Mouse (Mus musculus) gastrocnemius, adult 18-20 months (tissue): ENCODE measurements around the gene Hbq1a. TPM values are rescaled to one million over a fixed set of nuclear protein-coding genes. Genes with fewer than 3 reads are reported as not detected.
"Not testable (repeated sequence)": the region's sequence is repeated elsewhere in the genome, so short reads cannot be mapped to it uniquely, and the experiment has no call there.

Source experiments
- DNase-seq: peaks from one replicate; pipeline ENCODE4 v3.0.0; 2021; ENCODE audit warnings: low spot score
- long read RNA-seq, 2 experiments: library from polyadenylated mRNA; stranded (forward); transcript quantifications; one replicate each; pipeline ENCODE4 v2.0.0; 2021
- total RNA-seq, 2 experiments: library from RNA; stranded (reverse); gene quantifications; 2 replicates each; pipeline ENCODE4 v1.2.3; 2021

Hbq1a gene
- total RNA-seq = not detected
- long read RNA-seq, experiment 1 = 0 reads
- long read RNA-seq, experiment 2 = 0 reads

- DNase-seq = peak; percentile 42
Observed at GRCm38 (mm10) chr11:32299865-32300264, at the start of gene Hbq1a. Hbq1a (plus strand) TSS chr11:32300069.

- no peak for DNase-seq
Observed at GRCm38 (mm10) chr11:32250880-32251763, 48.7 kb upstream of the Hbq1a start.

- no peak for DNase-seq
Observed at GRCm38 (mm10) chr11:32253121-32253520, 46.7 kb upstream of the Hbq1a start.

- no peak for DNase-seq
Observed at GRCm38 (mm10) chr11:32256146-32256545, 43.7 kb upstream of the Hbq1a start.

- DNase-seq = no peak
Observed at GRCm38 (mm10) chr11:32256566-32256965, 43.3 kb upstream of the Hbq1a start.

GRCm38 (mm10) chr11:32262674-32263415 is 37.0 kb upstream of the Hbq1a start:
- DNase-seq = no peak

GRCm38 (mm10) chr11:32265117-32265738 is 34.6 kb upstream of the Hbq1a start:
- DNase-seq = no peak

- no peak for DNase-seq
Observed at GRCm38 (mm10) chr11:32266194-32266593, 33.7 kb upstream of the Hbq1a start.

GRCm38 (mm10) chr11:32266776-32267175 is 33.1 kb upstream of the Hbq1a start:
- no peak for DNase-seq

GRCm38 (mm10) chr11:32267188-32267884 is 32.5 kb upstream of the Hbq1a start, which contains the start of gene Nprl3:
Nprl3 (minus strand) TSS chr11:32267707.
- DNase-seq = peak; percentile 95

GRCm38 (mm10) chr11:32267964-32268363 is 31.9 kb upstream of the Hbq1a start:
- DNase-seq = no peak

- no peak for DNase-seq
Observed at GRCm38 (mm10) chr11:32268952-32269351, 30.9 kb upstream of the Hbq1a start.

GRCm38 (mm10) chr11:32271178-32271577 is 28.7 kb upstream of the Hbq1a start:
- DNase-seq = no peak

- no peak for DNase-seq
Observed at GRCm38 (mm10) chr11:32276347-32276746, 23.5 kb upstream of the Hbq1a start, which contains the start of gene Hba-x. Hba-x (plus strand) TSS chr11:32276400.

GRCm38 (mm10) chr11:32277736-32278457 is 22.0 kb upstream of the Hbq1a start:
- no peak for DNase-seq

GRCm38 (mm10) chr11:32278458-32278957 is 21.4 kb upstream of the Hbq1a start:
- DNase-seq = no peak

- no peak for DNase-seq
Observed at GRCm38 (mm10) chr11:32280646-32281045, 19.2 kb upstream of the Hbq1a start.

GRCm38 (mm10) chr11:32281416-32282144 is 18.3 kb upstream of the Hbq1a start:
- DNase-seq = no peak

GRCm38 (mm10) chr11:32283091-32283777 is 16.6 kb upstream of the Hbq1a start, which contains the start of gene Hba-a1:
Hba-a1 (plus strand) TSS chr11:32283511.
- not testable (repeated sequence) for DNase-seq
